Mouse (Mus musculus) splenic B cell, adult 2 months (primary cell): ENCODE data around the gene Rpl21.
"Not testable (repeated sequence)": the region's sequence is repeated elsewhere in the genome, so short reads cannot be mapped to it uniquely, and the experiment has no call there.

Source experiments
- DNase-seq: peaks from one replicate; pipeline ENCODE4 v3.0.0-alpha.2; 2011; ENCODE audit warnings: low read depth, low spot score
- H3K27me3 ChIP-seq: 2 replicates; pipeline ENCODE4 v1.6.1; 2012; ENCODE audit warnings: mild to moderate bottlenecking, low read length, moderate library complexity, mixed read lengths; ENCODE audit not compliant: control insufficient read depth, poor library complexity, insufficient read depth, severe bottlenecking
- H3K36me3 ChIP-seq: 2 replicates; pipeline ENCODE4 v1.6.1; 2012; ENCODE audit warnings: mild to moderate bottlenecking, low read length, moderate library complexity, mixed read lengths; ENCODE audit not compliant: control insufficient read depth, poor library complexity, insufficient read depth, severe bottlenecking

The Rpl21 gene

DNA sequence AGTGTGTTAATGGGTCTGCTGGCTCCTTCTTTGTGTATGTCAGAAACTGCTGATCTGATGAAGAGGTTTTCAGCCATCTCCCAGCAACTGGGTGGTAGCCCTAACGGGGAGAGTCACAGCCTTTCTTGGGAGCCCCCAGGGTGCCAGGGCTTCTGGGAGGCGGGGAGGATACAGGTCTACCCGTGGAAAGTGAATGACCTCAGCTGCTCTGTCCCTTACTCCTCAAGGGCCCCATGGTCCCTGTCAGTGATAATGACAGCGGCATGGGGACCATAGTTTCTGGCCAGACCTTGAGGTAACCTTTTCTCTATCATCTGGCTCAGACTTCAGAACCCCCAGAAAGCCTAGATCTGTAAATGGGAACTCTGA, 35.2 kb downstream of the Rpl21 start:
- DNase-seq, result no peak
- Histone ChIP-seq H3K27me3 (no peaks in the 10 kb centered on the region), H3K36me3 (no peaks in the 10 kb centered on the region)

DNA sequence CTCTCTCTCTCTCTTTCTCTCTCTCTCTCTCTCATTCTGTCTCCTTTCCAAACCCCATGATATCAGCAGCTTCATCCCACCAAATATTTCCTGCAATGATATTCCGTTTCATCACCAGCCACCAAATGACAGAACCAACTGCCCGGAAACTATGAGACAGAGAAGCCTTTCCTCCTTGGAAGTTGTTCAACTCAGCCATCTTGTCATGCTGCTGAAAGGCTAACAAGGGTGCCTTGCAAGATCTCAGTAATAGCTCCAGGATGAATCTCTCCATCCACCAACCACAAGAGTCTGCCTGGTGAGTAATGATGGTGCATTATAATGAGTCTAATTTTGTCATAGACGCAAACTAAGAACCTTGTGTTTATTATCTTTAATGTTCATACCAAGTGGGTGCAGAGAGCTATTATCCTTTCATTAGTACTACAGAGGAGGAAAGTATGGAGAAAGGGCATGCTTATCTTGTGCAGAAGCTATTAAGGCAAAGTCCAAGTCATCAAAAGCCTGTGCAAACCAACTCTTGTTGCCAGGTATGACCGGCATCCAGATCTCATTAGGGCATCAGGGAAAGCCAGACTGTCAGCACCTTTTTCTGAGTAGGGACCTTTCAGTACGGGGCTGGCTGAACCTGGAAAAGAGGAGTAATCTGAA, 40.4 kb downstream of the Rpl21 start:
- H3K36me3 ChIP-seq, result no peaks in the 10 kb centered on the region
- H3K27me3 ChIP-seq, result no peaks in the 10 kb centered on the region
- DNase-seq, result no peak

DNA sequence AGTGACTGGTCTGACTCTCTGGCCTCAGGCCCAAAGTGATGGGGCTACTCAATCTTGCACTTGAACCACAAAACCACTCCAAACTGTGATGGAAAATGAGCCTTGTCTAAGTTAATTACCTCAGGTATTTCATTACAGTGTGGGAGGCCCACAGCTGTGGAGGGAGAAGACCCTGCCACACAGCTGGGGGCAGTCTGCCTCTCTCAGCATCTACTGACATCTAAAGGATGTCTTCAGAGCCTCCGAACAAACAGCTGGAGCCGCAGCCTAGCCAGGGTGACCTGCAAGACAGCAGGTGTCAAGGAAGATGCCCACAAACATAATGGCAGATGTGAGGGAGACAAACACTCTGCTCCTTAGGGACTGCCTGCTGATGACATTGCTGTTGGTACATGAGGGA, 43.3 kb downstream of the Rpl21 start:
- no peak for DNase-seq
- H3K36me3 ChIP-seq, result no peaks in the 10 kb centered on the region
- no peaks in the 10 kb centered on the region for H3K27me3 ChIP-seq

DNA sequence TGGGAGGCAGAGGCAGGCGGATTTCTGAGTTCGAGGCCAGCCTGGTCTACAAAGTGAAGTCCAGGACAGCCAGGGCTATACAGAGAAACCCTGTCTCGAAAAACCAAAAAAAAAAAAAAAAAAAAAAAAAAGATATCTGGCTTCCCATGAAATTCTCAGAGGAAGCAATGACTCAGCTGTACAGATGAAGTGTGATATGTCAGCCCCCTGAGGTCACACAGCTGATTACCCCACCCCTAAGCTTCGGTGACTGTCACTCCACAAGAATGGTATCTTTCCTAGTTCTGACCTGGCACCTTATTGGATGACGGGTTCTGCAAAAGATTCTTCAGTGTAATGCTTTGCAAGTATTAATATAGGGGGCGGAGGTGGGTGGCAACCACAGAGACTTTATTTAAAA, 45.2 kb downstream of the Rpl21 start:
- not testable (repeated sequence) for H3K36me3 ChIP-seq, DNase-seq, H3K27me3 ChIP-seq

DNA sequence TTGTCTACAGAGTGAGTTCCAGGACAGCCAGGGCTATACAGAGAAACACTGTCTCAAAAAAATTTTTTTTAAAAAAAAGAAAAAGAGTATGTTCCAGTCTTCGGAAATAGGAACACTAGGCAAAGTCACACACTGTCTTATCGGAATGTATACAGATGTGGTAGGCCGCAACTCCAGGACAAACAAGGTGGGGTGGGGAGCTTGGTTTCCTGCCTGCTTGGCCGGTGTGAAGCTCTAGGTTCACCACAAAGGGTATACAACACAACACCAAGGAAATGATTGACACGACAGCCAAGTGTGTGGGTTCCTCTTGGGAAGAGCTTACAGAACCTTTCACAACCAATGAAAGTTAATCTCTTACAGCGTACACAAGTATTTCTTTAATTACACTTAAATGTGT, 49.6 kb downstream of the Rpl21 start:
- no peak for DNase-seq
- Histone ChIP-seq H3K27me3 (no peaks in the 10 kb centered on the region), H3K36me3 (no peaks in the 10 kb centered on the region)

DNA sequence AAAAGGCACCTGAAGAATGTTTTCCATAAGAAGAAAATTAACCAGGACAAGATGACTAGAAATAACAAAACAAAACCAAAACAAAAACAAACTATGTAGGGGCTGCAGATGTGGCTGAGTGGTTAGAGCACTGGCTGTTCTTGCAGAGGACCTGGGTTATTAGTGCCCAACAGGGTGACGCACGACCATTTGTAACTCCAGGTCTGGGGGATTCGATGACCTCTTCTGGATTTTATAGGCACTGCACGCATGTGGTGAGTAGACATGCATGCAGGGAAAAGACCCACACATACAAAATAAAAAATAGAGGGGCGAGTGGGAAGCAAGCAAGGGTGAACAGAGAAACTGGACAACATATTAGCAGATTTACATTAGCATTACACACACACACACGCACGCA, 50.4 kb downstream of the Rpl21 start:
- no peak for DNase-seq
- Histone ChIP-seq H3K36me3 (no peaks in the 10 kb centered on the region), H3K27me3 (no peaks in the 10 kb centered on the region)

DNA sequence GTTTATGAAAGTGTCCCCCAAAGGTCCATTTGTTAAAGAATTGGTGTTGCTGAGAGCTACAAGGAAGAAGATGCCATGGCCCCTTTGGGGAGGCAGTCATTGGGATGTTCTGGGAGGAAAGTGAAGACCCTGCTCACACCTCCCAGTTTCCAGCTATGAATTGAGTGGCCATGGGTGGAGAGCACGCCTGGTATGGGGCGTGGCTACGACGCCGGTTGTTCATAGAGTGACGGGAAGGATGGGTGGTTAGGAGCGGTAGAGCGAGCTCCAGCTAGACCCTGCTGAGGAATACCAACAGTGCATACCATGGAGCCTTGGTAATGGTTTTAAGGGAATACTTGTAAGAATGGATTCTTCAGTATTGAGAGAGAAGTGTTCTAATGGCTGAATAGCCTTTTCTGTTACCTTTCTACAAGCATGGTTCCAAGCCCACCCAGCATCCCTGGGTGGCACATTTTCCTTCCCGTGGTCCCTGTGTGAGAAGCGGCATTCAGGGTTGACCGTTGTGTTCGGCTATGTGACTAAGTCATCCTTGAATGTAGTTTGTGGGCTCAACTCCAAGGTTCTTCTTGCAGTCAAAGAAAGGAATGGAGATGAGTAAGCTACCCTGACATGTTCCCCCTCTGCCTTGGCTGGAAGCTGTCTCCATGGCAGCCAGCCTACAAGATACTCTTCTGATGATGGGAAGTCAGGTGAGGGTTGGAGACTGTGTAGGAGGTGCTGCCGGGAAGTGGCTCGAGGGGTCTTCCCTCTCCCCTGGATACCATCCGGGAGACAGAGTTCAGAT, 51.0 kb downstream of the Rpl21 start:
- DNase-seq, result no peak
- Histone ChIP-seq H3K36me3 (no peaks in the 10 kb centered on the region), H3K27me3 (no peaks in the 10 kb centered on the region)
